Mouse (Mus musculus) CH12.LX (cell line): ENCODE measurements around the gene Fxyd7.

Experiments
- CTCF ChIP-seq, 2 experiments: IDR thresholded peaks in 1 of 2; conservative IDR thresholded peaks in 1 of 2; 2 replicates each; pipeline ENCODE4 v1.5.1; 2011 to 2012; ENCODE audit warnings: low read depth in 2 of 2, low read length in 2 of 2, improper control_type of control experiment in 1 of 2, inconsistent platforms in 1 of 2, mild to moderate bottlenecking in 1 of 2, moderate library complexity in 1 of 2
- EP300 ChIP-seq: IDR thresholded peaks from 2 replicates; pipeline ENCODE4 v1.6.1; 2011; ENCODE audit warnings: low read length, improper control_type of control experiment
- JUND ChIP-seq: conservative IDR thresholded peaks from 2 replicates; pipeline ENCODE4 v1.6.1; 2011; ENCODE audit warnings: low read depth, low read length, improper control_type of control experiment
- POLR2A ChIP-seq: IDR thresholded peaks from 2 replicates; pipeline ENCODE4 v1.6.1; 2011; ENCODE audit warnings: low read depth, mild to moderate bottlenecking, improper control_type of control experiment, low read length
- TCF12 ChIP-seq: IDR thresholded peaks from 2 replicates; pipeline ENCODE4 v1.6.1; 2014; ENCODE audit warnings: low read depth, mild to moderate bottlenecking, inconsistent platforms, low read length, improper control_type of control experiment
- USF1 ChIP-seq: IDR thresholded peaks from 2 replicates; pipeline ENCODE4 v1.6.1; 2014; ENCODE audit warnings: low read depth, mild to moderate bottlenecking, inconsistent platforms, low read length, improper control_type of control experiment
- USF2 ChIP-seq: conservative IDR thresholded peaks from 2 replicates; pipeline ENCODE4 v1.6.1; 2011; ENCODE audit warnings: low read depth, low read length, improper control_type of control experiment
- ZC3H11A ChIP-seq: IDR thresholded peaks from 2 replicates; pipeline ENCODE4 v1.6.1; 2012; ENCODE audit warnings: low read depth, mild to moderate bottlenecking, inconsistent platforms, low read length, improper control_type of control experiment

DNA sequence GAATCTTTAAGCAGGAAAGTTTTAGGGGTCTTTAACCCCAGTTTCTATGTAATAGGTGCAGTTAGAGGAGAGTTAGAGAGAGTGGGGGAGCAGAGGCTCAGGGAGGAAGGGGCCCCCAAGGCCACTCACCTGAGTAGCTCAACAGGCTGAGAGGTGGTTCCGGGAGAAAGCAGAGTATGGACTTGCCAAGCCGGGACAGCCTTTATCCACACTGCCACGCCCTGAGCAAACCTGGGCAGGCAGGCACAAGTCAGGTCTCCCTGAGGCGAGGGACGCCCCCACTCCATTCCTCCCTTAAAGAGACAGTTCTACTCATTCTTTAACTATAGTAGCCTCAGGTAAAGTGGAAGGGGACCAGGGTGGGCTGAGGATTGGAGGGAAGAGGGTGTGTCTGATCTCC is 25.2 kb upstream of the Fxyd7 start, which contains the start of gene Fxyd3:
- TF ChIP-seq JUND, result no peak
- no peak for TF ChIP-seq CTCF (conservative IDR thresholded peaks at IDR 0.05 in 1 of 2, IDR thresholded peaks at IDR 0.05 in 1 of 2; ENCODE audit: low read depth in 2 of 2, low read length in 2 of 2)
- TF ChIP-seq ZC3H11A, result no peak
- TF ChIP-seq USF2, result no peak
- TF ChIP-seq USF1, result no peak
- no peak for TF ChIP-seq TCF12
- TF ChIP-seq POLR2A, result no peak
- no peak for TF ChIP-seq EP300
